Mouse (Mus musculus) monocyte, adult 2 months (primary cell): ENCODE data around the gene Exosc10.

Experiments used
- DNase-seq, 2 experiments: peaks; one replicate each; pipeline ENCODE4 v3.0.0; 2022; ENCODE audit warnings: low spot score in 2 of 2, low read depth in 1 of 2

Exosc10 gene

GRCm38 (mm10) chr4:148570693-148571295 lies 12.6 kb downstream of the Exosc10 start:
- DNase-seq, result no peak

- DNase-seq, result no peak
Observed at GRCm38 (mm10) chr4:148573222-148573621, 15.0 kb downstream of the Exosc10 start.

- DNase-seq, result no peak
Observed at GRCm38 (mm10) chr4:148580765-148581164, 22.5 kb downstream of the Exosc10 start.

- no peak for DNase-seq
Observed at GRCm38 (mm10) chr4:148581422-148581821, 23.2 kb downstream of the Exosc10 start.

- no peak for DNase-seq
Observed at GRCm38 (mm10) chr4:148583257-148583656, 25.0 kb downstream of the Exosc10 start.

- no peak for DNase-seq
Observed at GRCm38 (mm10) chr4:148586648-148587047, 28.4 kb downstream of the Exosc10 start.

GRCm38 (mm10) chr4:148588793-148589192 lies 30.6 kb downstream of the Exosc10 start:
- DNase-seq, result no peak

GRCm38 (mm10) chr4:148589565-148589964 lies 31.3 kb downstream of the Exosc10 start:
- DNase-seq, result no peak

GRCm38 (mm10) chr4:148590421-148591170 lies 32.4 kb downstream of the Exosc10 start:
- no peak for DNase-seq

GRCm38 (mm10) chr4:148591171-148591630 lies 33.0 kb downstream of the Exosc10 start, which contains the start of gene Srm:
Gene Srm (plus strand): TSS chr4:148591503.
- peak; percentile 81 to 88 for DNase-seq

- no peak for DNase-seq
Observed at GRCm38 (mm10) chr4:148591637-148592380, 33.6 kb downstream of the Exosc10 start.

- DNase-seq, result no peak
Observed at GRCm38 (mm10) chr4:148593996-148594395, 35.8 kb downstream of the Exosc10 start.

- no peak for DNase-seq
Observed at GRCm38 (mm10) chr4:148595916-148596315, 37.7 kb downstream of the Exosc10 start.

GRCm38 (mm10) chr4:148596731-148597130 lies 38.5 kb downstream of the Exosc10 start:
- DNase-seq, result no peak

- no peak for DNase-seq
Observed at GRCm38 (mm10) chr4:148598826-148599225, 40.6 kb downstream of the Exosc10 start.

GRCm38 (mm10) chr4:148600316-148600715 lies 42.1 kb downstream of the Exosc10 start:
- DNase-seq, result no peak

- DNase-seq, result no peak
Observed at GRCm38 (mm10) chr4:148601871-148602270, 43.6 kb downstream of the Exosc10 start.

GRCm38 (mm10) chr4:148602357-148603120 lies 44.3 kb downstream of the Exosc10 start, which contains the start of gene Masp2:
Gene Masp2 (plus strand): TSS chr4:148602554.
- DNase-seq, result no peak

- no peak for DNase-seq
Observed at GRCm38 (mm10) chr4:148603376-148604139, 45.3 kb downstream of the Exosc10 start.

GRCm38 (mm10) chr4:148604141-148604540 lies 45.9 kb downstream of the Exosc10 start:
- DNase-seq, result no peak
